Mouse (Mus musculus): ENCODE results near the gene Lpcat2.

DNA sequence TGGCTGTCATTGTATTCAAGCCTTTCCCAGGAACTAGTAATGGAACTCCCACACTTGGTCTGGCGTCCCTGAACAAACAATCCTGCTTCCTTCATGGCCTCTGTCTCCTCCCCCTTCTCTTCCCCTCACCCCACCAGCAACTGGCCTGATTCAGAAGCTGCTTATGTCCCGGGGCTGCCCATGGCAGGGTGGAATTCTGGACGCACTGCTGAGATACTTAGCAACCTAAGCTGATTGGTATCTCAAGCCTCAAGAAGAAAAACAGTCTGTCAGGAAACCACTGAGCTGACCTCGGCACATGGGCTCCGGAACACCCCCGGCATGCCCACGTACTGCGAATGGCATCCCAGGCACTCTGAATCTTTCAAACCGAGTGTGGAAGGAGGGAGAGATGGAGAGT, 7.8 kb upstream of the Lpcat2 start:
- no peak for TF ChIP-seq CTCF (IDR thresholded peaks at IDR 0.05 in 2 of 3, conservative IDR thresholded peaks at IDR 0.05 in 1 of 3; ENCODE audit: control insufficient read depth in 1 of 3, insufficient read depth in 1 of 3, low read depth in 2 of 3, low read length in 3 of 3, poor library complexity in 1 of 3, severe bottlenecking in 1 of 3)
- TF ChIP-seq GABPA (IDR thresholded peaks at IDR 0.05; ENCODE audit: low read depth, low read length): no peak
- TF ChIP-seq USF1 (IDR thresholded peaks at IDR 0.05; ENCODE audit: low read depth, low read length): no peak
- no peak for TF ChIP-seq POLR2A (IDR thresholded peaks at IDR 0.05; ENCODE audit: control insufficient read depth in 1 of 2, insufficient read depth in 1 of 2, low read depth in 1 of 2, low read length in 2 of 2, poor library complexity in 1 of 2)
- TF ChIP-seq EP300 (IDR thresholded peaks at IDR 0.05; ENCODE audit: low read depth in 1 of 2, low read length in 2 of 2): no peak
- no peak for TF ChIP-seq GATA1 (IDR thresholded peaks at IDR 0.05; ENCODE audit: low read depth, low read length)
- no peak for TF ChIP-seq NELFE (IDR thresholded peaks at IDR 0.05; ENCODE audit: low read depth, low read length)
- TF ChIP-seq MYB (IDR thresholded peaks at IDR 0.05; ENCODE audit: low read depth, low read length): no peak
- no peak for TF ChIP-seq ZKSCAN1 (IDR thresholded peaks at IDR 0.05; ENCODE audit: low read depth, low read length)
- TF ChIP-seq TCF12 (IDR thresholded peaks at IDR 0.05; ENCODE audit: low read depth, low read length): no peak

Measured in MEL (cell line).